Mouse (Mus musculus): ENCODE measurements around the gene Klhdc8a.

Gene Klhdc8a

GRCm38 (mm10) chr1:132290921-132291675 lies 7.3 kb upstream of the Klhdc8a start:
- DNase-seq (ENCODE audit: low spot score), result peak; percentile 22

DNA sequence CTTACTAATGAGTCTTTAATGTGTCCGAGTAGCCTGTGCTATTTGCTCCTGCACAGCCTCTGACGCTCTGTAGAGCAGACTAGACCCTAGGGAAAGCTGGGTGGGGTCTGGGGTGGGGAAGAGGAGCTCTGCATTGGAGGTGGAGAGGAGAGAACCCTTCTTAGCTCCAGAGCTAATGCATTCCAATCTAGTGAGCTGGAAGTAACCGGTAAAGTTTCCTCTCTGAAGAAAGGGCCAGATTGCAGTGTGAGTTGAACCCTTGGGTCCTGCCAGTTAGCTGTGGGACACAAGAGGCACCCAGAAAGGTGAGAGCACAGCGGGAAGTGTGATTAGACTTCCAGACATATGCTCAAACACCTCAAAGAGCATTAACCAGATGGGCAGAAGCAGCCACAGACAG lies 6.7 kb upstream of the Klhdc8a start:
- DNase-seq (ENCODE audit: low spot score), result no peak

GRCm38 (mm10) chr1:132292318-132293129 lies 5.9 kb upstream of the Klhdc8a start:
- DNase-seq (ENCODE audit: low spot score), result no peak

- no peak for DNase-seq (ENCODE audit: low spot score)
Observed at GRCm38 (mm10) chr1:132295506-132295905, 2.9 kb upstream of the Klhdc8a start.

DNA sequence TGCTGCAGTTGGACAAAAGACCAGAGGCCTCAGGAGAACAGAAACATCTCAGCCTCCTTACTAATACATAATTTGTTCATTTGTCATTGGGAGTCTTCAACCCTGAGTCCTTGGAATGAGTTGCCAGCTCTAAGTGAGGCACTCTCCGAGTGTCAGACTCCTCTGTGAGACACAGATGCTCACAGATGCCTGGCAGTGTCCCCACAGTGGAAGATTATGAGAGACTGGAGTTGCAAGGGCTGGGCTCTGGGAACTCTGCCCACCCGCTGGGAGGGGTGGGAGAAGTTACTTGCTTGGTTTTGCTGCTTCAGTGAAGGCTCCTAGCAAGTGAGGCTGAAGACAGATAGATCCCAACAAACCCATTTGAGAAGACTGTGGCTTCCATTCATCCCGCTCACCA lies 2.4 kb upstream of the Klhdc8a start:
- DNase-seq (ENCODE audit: low spot score), result no peak

- no peak for DNase-seq (ENCODE audit: low spot score)
Observed at GRCm38 (mm10) chr1:132298801-132299464, 507 bp downstream of the Klhdc8a start.

DNA sequence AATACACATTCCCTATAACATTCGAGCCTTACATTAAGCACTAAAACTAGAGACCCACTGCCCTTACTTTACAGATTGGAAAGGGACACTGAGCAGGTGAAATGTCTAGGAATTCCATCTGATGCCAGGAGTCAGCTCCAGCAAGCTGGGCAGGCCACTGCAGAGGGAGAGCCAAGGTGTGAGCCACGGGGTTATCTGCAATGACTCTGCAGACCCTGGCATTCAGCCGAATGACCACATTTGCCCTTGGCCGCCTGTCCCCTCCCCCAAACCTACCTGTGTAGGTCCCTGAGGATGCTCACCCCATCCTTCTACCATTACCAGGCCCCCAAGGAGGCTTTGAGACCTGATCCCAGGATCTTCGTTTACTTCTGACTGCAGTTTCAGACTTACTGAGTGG lies 1.3 kb downstream of the Klhdc8a start:
- DNase-seq (ENCODE audit: low spot score), result no peak

DNA sequence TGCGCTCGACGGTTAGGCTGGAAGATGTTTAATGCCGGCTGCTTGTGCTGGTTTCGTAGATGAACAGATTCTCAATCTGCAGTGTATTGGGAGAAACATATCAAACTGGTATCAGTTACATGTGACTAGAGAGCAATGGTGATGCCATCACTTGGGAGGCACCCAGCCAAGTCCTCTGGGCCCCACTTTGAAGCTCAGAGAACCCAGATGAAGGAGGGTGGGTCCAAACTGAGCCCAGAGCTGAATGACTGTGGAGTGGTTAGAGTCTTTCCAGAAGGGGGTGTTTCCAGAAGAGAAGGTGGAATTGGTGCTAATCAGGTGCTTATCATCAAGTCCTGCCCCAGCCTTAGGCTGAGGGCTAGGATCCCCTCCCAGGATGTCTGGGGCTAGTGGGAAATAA lies 2.8 kb downstream of the Klhdc8a start:
- DNase-seq (ENCODE audit: low spot score), result no peak

DNA sequence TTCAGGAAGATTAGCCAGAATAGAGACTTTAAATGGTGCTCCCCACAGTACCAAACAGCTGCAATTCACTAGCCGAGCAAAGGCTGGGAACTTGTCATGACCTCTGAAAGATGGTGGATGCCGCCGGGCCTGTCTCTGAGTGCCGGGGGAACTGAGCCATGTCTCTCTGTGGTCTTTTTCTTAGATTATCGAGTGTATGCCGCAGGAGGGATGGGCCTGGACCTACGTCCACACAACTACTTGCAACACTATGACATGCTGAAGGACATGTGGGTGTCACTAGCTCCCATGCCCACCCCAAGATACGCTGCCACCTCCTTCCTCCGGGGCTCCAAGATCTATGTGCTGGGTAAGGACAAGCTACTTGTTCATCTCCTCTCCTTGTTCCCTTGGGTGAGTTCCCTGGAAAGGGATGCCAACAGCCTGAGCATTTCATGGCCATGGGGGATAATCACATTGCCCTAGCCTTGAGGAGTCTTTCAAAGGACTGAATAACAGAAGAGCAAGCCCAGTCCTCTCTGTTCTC lies 4.0 kb downstream of the Klhdc8a start:
- no peak for DNase-seq (ENCODE audit: low spot score)

GRCm38 (mm10) chr1:132304618-132305214 lies 6.3 kb downstream of the Klhdc8a start:
- DNase-seq (ENCODE audit: low spot score), result no peak

GRCm38 (mm10) chr1:132306160-132306559 lies 7.7 kb downstream of the Klhdc8a start:
- DNase-seq (ENCODE audit: low spot score), result peak; percentile 36

DNA sequence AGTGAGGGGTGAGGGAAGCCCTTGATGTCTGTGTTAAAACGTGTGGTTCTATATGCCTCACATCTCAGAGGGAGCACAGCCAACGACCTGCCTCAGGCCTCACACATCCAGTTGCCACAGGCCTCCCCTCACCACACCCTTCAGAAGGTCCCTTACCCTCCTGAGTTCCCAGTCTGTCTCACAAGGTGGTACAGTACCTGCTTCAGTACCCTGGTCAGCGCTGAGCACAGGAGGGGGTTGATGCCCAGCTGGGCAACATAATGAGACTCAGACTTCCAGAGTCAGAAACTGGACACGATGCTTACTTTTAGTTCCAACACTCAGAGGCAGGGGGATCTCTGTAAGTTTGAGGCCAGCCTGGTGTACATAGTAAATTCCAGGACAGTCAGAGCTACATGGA lies 8.4 kb downstream of the Klhdc8a start:
- no peak for DNase-seq (ENCODE audit: low spot score)

GRCm38 (mm10) chr1:132307962-132308361 lies 9.5 kb downstream of the Klhdc8a start:
- no peak for DNase-seq (ENCODE audit: low spot score)

DNA sequence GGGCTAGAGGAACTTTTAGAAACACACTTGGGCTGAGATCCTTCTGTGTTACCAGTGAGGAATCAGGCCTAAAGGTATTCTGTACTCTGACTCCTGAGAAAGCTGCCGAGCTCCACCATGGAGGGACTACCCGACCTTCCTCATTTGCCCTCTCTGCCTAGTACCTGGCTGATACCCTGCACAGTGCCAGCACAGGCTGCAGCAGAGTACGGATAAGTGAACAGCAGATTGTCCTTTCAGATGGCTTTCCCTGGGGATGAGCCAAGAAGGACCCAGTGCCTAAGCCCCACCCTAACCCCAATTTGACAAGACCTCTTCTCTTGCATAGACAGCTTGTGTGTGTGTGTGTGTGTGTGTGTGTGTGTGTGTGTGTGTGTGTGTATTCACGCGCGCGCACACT lies 10.2 kb downstream of the Klhdc8a start:
- DNase-seq (ENCODE audit: low spot score), result no peak

DNA sequence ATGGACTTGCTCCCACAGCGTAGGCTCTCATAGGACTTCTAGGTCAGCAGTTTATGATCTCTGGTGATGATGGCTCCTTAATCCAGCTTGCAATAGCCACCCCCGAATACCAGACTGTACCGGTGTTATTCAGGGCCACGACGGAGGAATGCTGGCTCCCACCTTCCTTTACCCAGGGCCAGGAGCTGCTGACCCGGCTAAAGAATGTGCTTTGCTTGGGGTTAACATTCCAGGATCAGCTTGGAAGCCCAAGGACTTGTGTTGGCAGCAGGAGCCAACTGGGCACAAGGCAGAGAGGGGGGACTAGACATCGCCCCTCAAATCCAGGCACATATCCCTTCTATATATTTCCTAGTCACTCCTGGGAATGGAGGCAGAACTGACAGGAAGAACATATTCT lies 12.3 kb downstream of the Klhdc8a start:
- no peak for DNase-seq (ENCODE audit: low spot score)

- no peak for DNase-seq (ENCODE audit: low spot score)
Observed at GRCm38 (mm10) chr1:132311174-132311859, 12.9 kb downstream of the Klhdc8a start.

GRCm38 (mm10) chr1:132312043-132312442 lies 13.6 kb downstream of the Klhdc8a start:
- DNase-seq (ENCODE audit: low spot score), result no peak

GRCm38 (mm10) chr1:132312703-132313102 lies 14.3 kb downstream of the Klhdc8a start:
- DNase-seq (ENCODE audit: low spot score), result peak; percentile 65

DNA sequence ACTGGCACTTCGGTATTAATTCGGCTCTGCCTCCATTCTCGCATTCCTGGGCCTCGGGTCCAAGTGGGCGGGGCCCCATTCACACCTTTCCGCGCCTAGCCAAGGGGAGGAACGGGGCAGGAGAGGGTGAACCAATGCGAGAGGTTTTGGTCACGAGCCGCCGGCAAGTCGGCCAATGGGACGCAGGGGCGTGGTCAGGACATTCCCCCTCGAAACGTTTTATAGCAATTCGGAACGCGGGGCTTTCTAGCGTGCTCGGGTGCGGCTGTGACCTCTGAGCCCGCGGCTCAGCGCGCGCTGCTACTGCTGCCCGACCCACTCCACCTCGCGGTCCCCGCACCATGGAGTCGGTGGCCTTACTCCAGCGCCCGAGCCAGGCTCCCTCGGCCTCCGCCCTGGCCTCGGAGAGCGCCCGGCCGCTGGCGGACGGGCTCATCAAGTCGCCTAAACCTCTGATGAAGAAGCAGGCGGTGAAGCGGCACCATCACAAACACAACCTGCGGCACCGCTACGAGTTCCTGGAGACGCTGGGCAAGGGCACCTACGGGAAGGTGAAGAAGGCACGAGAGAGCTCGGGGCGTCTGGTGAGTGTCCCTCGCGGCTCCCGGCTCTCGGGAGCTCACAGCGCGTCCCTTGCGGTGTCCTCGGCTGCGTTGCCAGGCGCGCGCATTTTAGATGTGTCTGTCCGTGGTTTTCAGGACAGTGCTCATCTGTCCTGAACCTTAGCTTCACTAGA lies 17.6 kb downstream of the Klhdc8a start, which contains the start of gene Nuak2:
TSS of gene Nuak2 (plus strand) at position 238 of the 736 bp plus-strand sequence.
- DNase-seq (ENCODE audit: low spot score), result no peak

DNA sequence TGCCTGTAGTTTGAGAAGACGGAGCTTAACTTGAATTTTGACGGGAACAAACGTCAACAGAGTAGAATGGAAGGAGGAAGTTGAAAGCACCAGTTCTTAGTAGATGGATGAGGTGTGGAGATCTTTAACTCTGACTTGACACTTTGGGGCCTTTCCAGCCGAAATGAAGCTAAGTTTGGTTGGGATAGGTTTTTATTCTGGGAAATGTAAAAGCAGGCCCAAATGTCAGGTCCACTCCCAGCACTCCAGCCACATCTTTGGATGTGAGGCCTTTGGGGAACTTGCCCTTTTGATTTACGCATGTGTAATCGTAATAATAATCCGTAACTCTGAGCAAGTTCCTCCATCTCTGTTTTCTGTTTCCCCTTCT lies 18.2 kb downstream of the Klhdc8a start:
- DNase-seq (ENCODE audit: low spot score), result no peak

DNA sequence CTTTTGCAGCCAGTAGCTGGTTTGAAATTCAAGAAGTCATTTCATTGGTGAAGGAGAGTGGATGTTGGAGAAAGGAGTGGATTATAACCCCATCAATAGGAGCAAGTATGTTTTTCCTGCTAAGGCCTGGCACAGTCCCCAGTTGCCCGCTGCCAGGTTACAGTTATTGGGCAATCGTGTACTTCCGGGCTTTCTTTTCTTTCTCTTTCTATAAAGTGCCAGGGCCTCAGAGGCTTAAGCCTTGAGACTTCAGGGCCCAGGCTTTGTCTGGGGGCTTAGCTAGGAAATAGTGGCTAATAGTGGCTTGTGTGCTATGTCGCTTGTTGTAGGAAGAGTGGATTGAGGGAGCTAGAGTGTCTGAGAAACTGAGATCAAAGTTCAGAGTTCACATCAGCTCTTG lies 19.0 kb downstream of the Klhdc8a start:
- DNase-seq (ENCODE audit: low spot score), result no peak
